Mouse (Mus musculus): ENCODE measurements around the gene Pcdh15.

- TF ChIP-seq CTCF (IDR thresholded peaks at IDR 0.05; ENCODE audit: low read depth) (no peak), EP300 (optimal IDR thresholded peaks at IDR 0.05) (no peak)
Measured at GRCm38 (mm10) chr10:74147966-74148365, 1048.8 kb downstream of the Pcdh15 start.
